Mouse (Mus musculus): ENCODE measurements at regions not wholly inside any gene's neighbourhood (a gene's known extent, or its start where the extent isn't known, plus 50 kb on each side); places are given as distances from the start of the nearest gene placed in this dataset.

DNA sequence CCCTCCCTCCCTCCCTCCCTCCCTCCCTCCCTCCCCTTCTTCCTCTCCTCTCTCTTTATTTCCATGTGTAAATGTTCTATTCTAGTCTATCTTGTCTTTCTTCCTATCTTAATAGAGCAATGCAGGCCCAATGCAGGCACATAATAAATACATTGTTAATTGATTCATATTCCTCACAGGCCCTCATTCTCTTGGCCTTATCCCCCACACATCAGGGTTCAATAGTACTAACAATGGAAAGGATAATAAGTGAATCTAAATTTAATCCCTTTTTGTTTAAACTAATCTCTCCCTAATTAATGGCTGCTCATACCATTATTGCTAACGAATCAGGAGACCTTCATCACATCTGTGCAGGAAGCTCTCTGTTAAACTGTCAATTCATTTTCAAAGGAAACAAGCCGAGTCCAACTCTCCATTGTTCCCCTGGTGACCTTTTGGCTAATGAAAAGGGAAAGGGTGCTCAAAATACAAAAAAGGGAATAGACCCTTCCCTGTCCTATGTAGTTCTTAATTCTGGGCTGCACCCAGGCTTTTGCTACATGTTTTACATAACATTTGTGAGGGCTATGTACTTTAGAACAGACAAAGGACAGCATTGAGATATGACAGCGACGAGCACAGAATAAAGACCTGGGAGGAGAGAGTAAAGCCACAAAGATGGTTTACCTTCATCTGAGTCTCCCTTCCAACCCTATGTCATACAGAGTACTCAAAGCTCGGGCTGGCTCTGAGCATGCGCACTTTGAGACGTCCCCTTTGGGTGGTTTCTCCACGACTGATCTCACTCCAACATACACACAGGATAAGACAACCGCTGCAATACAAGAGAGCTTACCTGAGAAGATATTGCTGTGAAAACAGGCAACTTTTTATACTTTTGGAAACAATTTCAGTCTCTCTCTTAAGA is 370.3 kb upstream of the Frg1 start:
- Histone ChIP-seq H3K79me2 (ENCODE audit: control insufficient read depth, insufficient read depth, low read length, poor library complexity) (no peaks in the 10 kb centered on the region), H3K4me3 (ENCODE audit: control insufficient read depth in 1 of 2, insufficient read depth in 1 of 2, low read depth in 2 of 2, low read length in 2 of 2) (no peak overlapping the region), H3K4me1 (ENCODE audit: control insufficient read depth in 1 of 2, insufficient read depth in 2 of 2, low read length in 2 of 2) (no peaks in the 10 kb centered on the region), H3K9ac (ENCODE audit: control insufficient read depth, low read depth, low read length, poor library complexity, severe bottlenecking) (no peak overlapping the region), H3K27me3 (ENCODE audit: control insufficient read depth in 1 of 2, insufficient read depth in 2 of 2, low read length in 2 of 2) (no peaks in the 10 kb centered on the region), H3K36me3 (ENCODE audit: control insufficient read depth in 1 of 2, insufficient read depth in 2 of 2, low read length in 2 of 2) (no peaks in the 10 kb centered on the region), H3K27ac (ENCODE audit: control insufficient read depth, low read depth, low read length) (no peak overlapping the region), H3K9me3 (replicated peaks; ENCODE audit: insufficient read depth, low read length) (no peaks in the 10 kb centered on the region)
- no peak for DNase-seq (ENCODE audit: low read depth, low spot score)
- TF ChIP-seq UBTF (IDR thresholded peaks at IDR 0.05; ENCODE audit: borderline replicate concordance, insufficient read depth, low read depth, low read length) (no peak), CHD1 (IDR thresholded peaks at IDR 0.05; ENCODE audit: low read depth, low read length) (no peak), MYB (IDR thresholded peaks at IDR 0.05; ENCODE audit: low read depth, low read length) (no peak), TCF12 (IDR thresholded peaks at IDR 0.05; ENCODE audit: low read depth, low read length) (no peak), POLR2A (IDR thresholded peaks at IDR 0.05; ENCODE audit: control insufficient read depth in 1 of 2, insufficient read depth in 1 of 2, low read depth in 1 of 2, low read length in 2 of 2, poor library complexity in 1 of 2) (no peak), ZKSCAN1 (IDR thresholded peaks at IDR 0.05; ENCODE audit: low read depth, low read length) (no peak), MAZ (IDR thresholded peaks at IDR 0.05; ENCODE audit: low read depth, low read length) (no peak), RCOR1 (IDR thresholded peaks at IDR 0.05; ENCODE audit: low read depth, low read length) (no peak), BHLHE40 (IDR thresholded peaks at IDR 0.05; ENCODE audit: borderline replicate concordance, low read depth, low read length) (no peak), POLR2AphosphoS5 (IDR thresholded peaks at IDR 0.05; ENCODE audit: borderline replicate concordance, low read depth, low read length) (no peak), POLR2AphosphoS2 (IDR thresholded peaks at IDR 0.05; ENCODE audit: low read length) (no peak), MYC (IDR thresholded peaks at IDR 0.05; ENCODE audit: low read depth, low read length) (no peak), ELF1 (IDR thresholded peaks at IDR 0.05; ENCODE audit: low read depth, low read length) (no peak), CTCF (IDR thresholded peaks at IDR 0.05 in 2 of 3, conservative IDR thresholded peaks at IDR 0.05 in 1 of 3; ENCODE audit: control insufficient read depth in 1 of 3, insufficient read depth in 1 of 3, low read depth in 2 of 3, low read length in 3 of 3, poor library complexity in 1 of 3, severe bottlenecking in 1 of 3) (no peak), JUND (IDR thresholded peaks at IDR 0.05; ENCODE audit: low read depth, low read length) (no peak)

DNA sequence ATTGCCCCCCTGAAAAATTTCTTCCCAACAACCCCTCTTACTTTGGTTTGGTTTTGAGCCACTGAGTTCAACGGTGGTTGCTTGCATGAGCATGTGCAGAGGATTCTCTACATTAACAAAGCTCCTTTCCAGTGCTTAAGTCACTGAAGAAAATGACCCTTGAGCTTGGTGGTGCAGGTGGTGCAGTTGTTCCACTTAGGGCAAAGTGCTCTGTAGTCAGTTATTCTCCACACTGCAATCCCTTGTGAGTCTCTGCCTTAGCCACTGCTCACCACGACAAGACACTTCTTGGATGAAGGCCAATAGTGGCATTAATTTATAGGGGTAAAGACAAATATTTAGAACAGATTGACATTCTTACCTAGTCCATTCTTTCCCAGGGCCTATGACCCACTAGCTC is 369.1 kb upstream of the Frg1 start:
- H3K4me3 ChIP-seq (ENCODE audit: control insufficient read depth in 1 of 2, insufficient read depth in 1 of 2, low read depth in 2 of 2, low read length in 2 of 2): no peak overlapping the region
- no peak overlapping the region for H3K27ac ChIP-seq (ENCODE audit: control insufficient read depth, low read depth, low read length)
- H3K4me1 ChIP-seq (ENCODE audit: control insufficient read depth in 1 of 2, insufficient read depth in 2 of 2, low read length in 2 of 2): no peaks in the 10 kb centered on the region
- no peaks in the 10 kb centered on the region for H3K9me3 ChIP-seq (replicated peaks; ENCODE audit: insufficient read depth, low read length)
- no peaks in the 10 kb centered on the region for H3K27me3 ChIP-seq (ENCODE audit: control insufficient read depth in 1 of 2, insufficient read depth in 2 of 2, low read length in 2 of 2)
- DNase-seq (ENCODE audit: low read depth, low spot score): no peak
- TF ChIP-seq MYC (IDR thresholded peaks at IDR 0.05; ENCODE audit: low read depth, low read length): no peak
- no peak for TF ChIP-seq UBTF (IDR thresholded peaks at IDR 0.05; ENCODE audit: borderline replicate concordance, insufficient read depth, low read depth, low read length)
- TF ChIP-seq MAFK (IDR thresholded peaks at IDR 0.05; ENCODE audit: borderline replicate concordance, low read depth, low read length): no peak
- no peak for TF ChIP-seq GABPA (IDR thresholded peaks at IDR 0.05; ENCODE audit: low read depth, low read length)
- TF ChIP-seq EP300 (IDR thresholded peaks at IDR 0.05; ENCODE audit: low read depth in 1 of 2, low read length in 2 of 2): no peak
- H3K9ac ChIP-seq (ENCODE audit: control insufficient read depth, low read depth, low read length, poor library complexity, severe bottlenecking): no peak overlapping the region
- no peaks in the 10 kb centered on the region for H3K79me2 ChIP-seq (ENCODE audit: control insufficient read depth, insufficient read depth, low read length, poor library complexity)
- no peaks in the 10 kb centered on the region for H3K36me3 ChIP-seq (ENCODE audit: control insufficient read depth in 1 of 2, insufficient read depth in 2 of 2, low read length in 2 of 2)
